Mouse (Mus musculus): Measurements from ENCODE around the gene Lpar3. TPM values are rescaled to one million over a fixed set of nuclear protein-coding genes. Genes with fewer than 3 reads are reported as not detected.

The Lpar3 gene
- 0.25 TPM for polyA plus RNA-seq (2012; fragmentation: generic; extraction: Trizol)
- long read RNA-seq, experiment 1, transcript Lpar3-201 (3 exons, 2,464 nt), result major isoform, 6 of 6 reads
- long read RNA-seq, experiment 1, partial matches to known transcripts, result 0 of 6 reads
- long read RNA-seq, experiment 1, other reads (novel, unspliced or antisense), result 0 of 6 reads
- long read RNA-seq, experiment 2, transcript Lpar3-201 (3 exons, 2,464 nt), result major isoform, 28 of 31 reads
- long read RNA-seq, experiment 2, partial matches to known transcripts, result 0 of 31 reads
- long read RNA-seq, experiment 2, other reads (novel, unspliced or antisense), result 3 of 31 reads

- no peak for TF ChIP-seq USF1 (IDR thresholded peaks at IDR 0.05; ENCODE audit: low read depth)
- TF ChIP-seq FOSL1 (IDR thresholded peaks at IDR 0.05; ENCODE audit: insufficient read depth, low read length, poor library complexity, severe bottlenecking), result no peak
- TF ChIP-seq MYOD1 (IDR thresholded peaks at IDR 0.05; ENCODE audit: control insufficient read depth, insufficient read length, low read depth), result no peak
- no peak for TF ChIP-seq CTCF (IDR thresholded peaks at IDR 0.05; ENCODE audit: control insufficient read depth, insufficient read depth, insufficient read length)
- TF ChIP-seq CEBPB (IDR thresholded peaks at IDR 0.05; ENCODE audit: low read depth), result no peak
- no peak for TF ChIP-seq MAX (IDR thresholded peaks at IDR 0.05)
- no peak for TF ChIP-seq MYOG (IDR thresholded peaks at IDR 0.05; ENCODE audit: control insufficient read depth, extremely low read depth, insufficient read length)
- Histone ChIP-seq H3K36me3 (ENCODE audit: control insufficient read depth, insufficient read depth) (no peaks in the 10 kb centered on the region), H3K27me3 (ENCODE audit: control insufficient read depth, insufficient read depth, insufficient read length) (no peaks in the 10 kb centered on the region), H3K4me3 (ENCODE audit: insufficient read depth, poor library complexity, severe bottlenecking) (no peak within 1 kb of the TSS), H3ac (ENCODE audit: control insufficient read depth, insufficient read length, low read depth) (no peak within 1 kb of the TSS), H3K79me3 (ENCODE audit: low read depth) (no peaks in the 10 kb centered on the region), H3K79me2 (ENCODE audit: control insufficient read depth, insufficient read depth) (no peaks in the 10 kb centered on the region)
Observed at GRCm38 (mm10) chr3:146220776-146221486, at the start of gene Lpar3. TSS of gene Lpar3 (plus strand) at chr3:146220963.

- TF ChIP-seq MYOG (IDR thresholded peaks at IDR 0.05; ENCODE audit: control insufficient read depth, extremely low read depth, insufficient read length), result no peak
- no peak for TF ChIP-seq USF1 (IDR thresholded peaks at IDR 0.05; ENCODE audit: low read depth)
- TF ChIP-seq MAX (IDR thresholded peaks at IDR 0.05), result no peak
- no peak for TF ChIP-seq CTCF (IDR thresholded peaks at IDR 0.05; ENCODE audit: control insufficient read depth, insufficient read depth, insufficient read length)
- TF ChIP-seq FOSL1 (IDR thresholded peaks at IDR 0.05; ENCODE audit: insufficient read depth, low read length, poor library complexity, severe bottlenecking), result no peak
- no peak for TF ChIP-seq MYOD1 (IDR thresholded peaks at IDR 0.05; ENCODE audit: control insufficient read depth, insufficient read length, low read depth)
- no peak for TF ChIP-seq CEBPB (IDR thresholded peaks at IDR 0.05; ENCODE audit: low read depth)
- Histone ChIP-seq H3K79me3 (ENCODE audit: low read depth) (no peaks in the 10 kb centered on the region), H3ac (ENCODE audit: control insufficient read depth, insufficient read length, low read depth) (no peak overlapping the region), H3K27me3 (ENCODE audit: control insufficient read depth, insufficient read depth, insufficient read length) (no peaks in the 10 kb centered on the region), H3K79me2 (ENCODE audit: control insufficient read depth, insufficient read depth) (no peaks in the 10 kb centered on the region), H3K36me3 (ENCODE audit: control insufficient read depth, insufficient read depth) (no peaks in the 10 kb centered on the region), H3K4me3 (ENCODE audit: insufficient read depth, poor library complexity, severe bottlenecking) (no peak overlapping the region)
Observed at GRCm38 (mm10) chr3:146173030-146173429, 47.7 kb upstream of the Lpar3 start.

GRCm38 (mm10) chr3:146174215-146174614, 46.5 kb upstream of the Lpar3 start:
- H3ac ChIP-seq (ENCODE audit: control insufficient read depth, insufficient read length, low read depth), result no peak overlapping the region
- H3K79me3 ChIP-seq (ENCODE audit: low read depth), result no peaks in the 10 kb centered on the region
- no peaks in the 10 kb centered on the region for H3K36me3 ChIP-seq (ENCODE audit: control insufficient read depth, insufficient read depth)
- no peak for TF ChIP-seq CEBPB (IDR thresholded peaks at IDR 0.05; ENCODE audit: low read depth)
- TF ChIP-seq CTCF (IDR thresholded peaks at IDR 0.05; ENCODE audit: control insufficient read depth, insufficient read depth, insufficient read length), result no peak
- TF ChIP-seq MYOD1 (IDR thresholded peaks at IDR 0.05; ENCODE audit: control insufficient read depth, insufficient read length, low read depth), result no peak
- TF ChIP-seq MYOG (IDR thresholded peaks at IDR 0.05; ENCODE audit: control insufficient read depth, extremely low read depth, insufficient read length), result no peak
- no peak for TF ChIP-seq FOSL1 (IDR thresholded peaks at IDR 0.05; ENCODE audit: insufficient read depth, low read length, poor library complexity, severe bottlenecking)
- no peak for TF ChIP-seq USF1 (IDR thresholded peaks at IDR 0.05; ENCODE audit: low read depth)
- no peak for TF ChIP-seq MAX (IDR thresholded peaks at IDR 0.05)
- no peaks in the 10 kb centered on the region for H3K79me2 ChIP-seq (ENCODE audit: control insufficient read depth, insufficient read depth)
- no peak overlapping the region for H3K4me3 ChIP-seq (ENCODE audit: insufficient read depth, poor library complexity, severe bottlenecking)
- no peaks in the 10 kb centered on the region for H3K27me3 ChIP-seq (ENCODE audit: control insufficient read depth, insufficient read depth, insufficient read length)

GRCm38 (mm10) chr3:146177295-146177694, 43.5 kb upstream of the Lpar3 start:
- TF ChIP-seq MYOG (IDR thresholded peaks at IDR 0.05; ENCODE audit: control insufficient read depth, extremely low read depth, insufficient read length) (no peak), FOSL1 (IDR thresholded peaks at IDR 0.05; ENCODE audit: insufficient read depth, low read length, poor library complexity, severe bottlenecking) (peak; percentile 19), CEBPB (IDR thresholded peaks at IDR 0.05; ENCODE audit: low read depth) (no peak), CTCF (IDR thresholded peaks at IDR 0.05; ENCODE audit: control insufficient read depth, insufficient read depth, insufficient read length) (no peak), MAX (IDR thresholded peaks at IDR 0.05) (no peak), USF1 (IDR thresholded peaks at IDR 0.05; ENCODE audit: low read depth) (peak; percentile 90), MYOD1 (IDR thresholded peaks at IDR 0.05; ENCODE audit: control insufficient read depth, insufficient read length, low read depth) (no peak)
- no peaks in the 10 kb centered on the region for H3K36me3 ChIP-seq (ENCODE audit: control insufficient read depth, insufficient read depth)

GRCm38 (mm10) chr3:146177748-146178582, 42.8 kb upstream of the Lpar3 start:
- no peak overlapping the region for H3K4me3 ChIP-seq (ENCODE audit: insufficient read depth, poor library complexity, severe bottlenecking)

More at GRCm38 (mm10) chr3:146177295-146177694, 43.5 kb upstream of the Lpar3 start:
- H3ac ChIP-seq (ENCODE audit: control insufficient read depth, insufficient read length, low read depth), result no peak overlapping the region
- H3K79me3 ChIP-seq (ENCODE audit: low read depth), result no peaks in the 10 kb centered on the region
- H3K79me2 ChIP-seq (ENCODE audit: control insufficient read depth, insufficient read depth), result no peaks in the 10 kb centered on the region
- H3K27me3 ChIP-seq (ENCODE audit: control insufficient read depth, insufficient read depth, insufficient read length), result no peaks in the 10 kb centered on the region
- H3K4me3 ChIP-seq (ENCODE audit: insufficient read depth, poor library complexity, severe bottlenecking), result no peak overlapping the region

More at GRCm38 (mm10) chr3:146177748-146178582, 42.8 kb upstream of the Lpar3 start:
- H3K79me2 ChIP-seq (ENCODE audit: control insufficient read depth, insufficient read depth), result no peaks in the 10 kb centered on the region
- no peak overlapping the region for H3ac ChIP-seq (ENCODE audit: control insufficient read depth, insufficient read length, low read depth)
- no peaks in the 10 kb centered on the region for H3K27me3 ChIP-seq (ENCODE audit: control insufficient read depth, insufficient read depth, insufficient read length)
- H3K36me3 ChIP-seq (ENCODE audit: control insufficient read depth, insufficient read depth), result no peaks in the 10 kb centered on the region
- no peaks in the 10 kb centered on the region for H3K79me3 ChIP-seq (ENCODE audit: low read depth)
- TF ChIP-seq MAX (IDR thresholded peaks at IDR 0.05), result peak; percentile 30
- TF ChIP-seq CTCF (IDR thresholded peaks at IDR 0.05; ENCODE audit: control insufficient read depth, insufficient read depth, insufficient read length), result peak; percentile 83
- TF ChIP-seq USF1 (IDR thresholded peaks at IDR 0.05; ENCODE audit: low read depth), result no peak

Data from C2C12 (cell line).